Mouse (Mus musculus) forebrain, postnatal 0 days (tissue): ENCODE results near the gene Vps37c. TPM values are rescaled to one million over a fixed set of nuclear protein-coding genes. Genes with fewer than 3 reads are reported as not detected.

Source experiments
- ATAC-seq: fragments of 200-750 bp; cut with Nextera tagmentation; 2 replicates; pipeline ENCODE4 v1.8.0; 2017; ENCODE audit warnings: mild to moderate bottlenecking, moderate library complexity
- DNase-seq: peaks from one replicate; pipeline ENCODE4 v3.0.0-alpha.2; 2015
- H3K27ac ChIP-seq: fragments of 300-500 bp; sonication (generic); 2 replicates; pipeline ENCODE4 v1.5.1; 2014; ENCODE audit warnings: low read depth, mild to moderate bottlenecking, antibody characterized with exemption, low read length, moderate library complexity, mixed read lengths
- H3K27me3 ChIP-seq: fragments of 300-500 bp; sonication (generic); 2 replicates; pipeline ENCODE4 v1.6.1; 2014; ENCODE audit warnings: mild to moderate bottlenecking, low read length, mixed read lengths; ENCODE audit not compliant: insufficient read depth
- H3K36me3 ChIP-seq: fragments of 300-500 bp; sonication (generic); 2 replicates; pipeline ENCODE4 v1.6.1; 2014; ENCODE audit warnings: mild to moderate bottlenecking, moderate library complexity; ENCODE audit not compliant: insufficient read depth
- H3K4me1 ChIP-seq: fragments of 300-500 bp; sonication (generic); 2 replicates; pipeline ENCODE4 v1.6.1; 2014; ENCODE audit warnings: antibody characterized with exemption; ENCODE audit not compliant: insufficient read depth
- H3K4me2 ChIP-seq: fragments of 300-500 bp; sonication (generic); 2 replicates; pipeline ENCODE4 v1.6.1; 2014; ENCODE audit warnings: low read depth, mild to moderate bottlenecking, moderate library complexity
- H3K4me3 ChIP-seq: fragments of 300-500 bp; sonication (generic); 2 replicates; pipeline ENCODE4 v1.5.1; 2014; ENCODE audit warnings: low read depth, low read length, mixed read lengths
- H3K9ac ChIP-seq: fragments of 300-500 bp; sonication (generic); 2 replicates; pipeline ENCODE4 v1.6.1; 2014; ENCODE audit warnings: mild to moderate bottlenecking
- H3K9me3 ChIP-seq: fragments of 300-500 bp; sonication (generic); 2 replicates; pipeline ENCODE4 v1.6.1; 2016; ENCODE audit warnings: low read length
- CTCF ChIP-seq: sonication (generic); IDR thresholded peaks from 2 replicates; pipeline ENCODE4 v1.5.1; 2016; ENCODE audit warnings: antibody characterized with exemption, control low read depth, low read depth
- WGBS: fragments of 180-500 bp; shearing (Covaris S2); extraction: QIAGEN DNeasy Blood & Tissue Kit; methylation state at CpG from one replicate; pipeline ENCODE4 v1.1.7; 2014; 5-methylcytosine and 5-hydroxymethylcytosine counted together
- polyA plus RNA-seq: library from polyadenylated mRNA; unstranded; fragments of >200 nt; fragmentation: Nextera tagmentation; extraction: Ambion mirVana; gene quantifications from 2 replicates; pipeline ENCODE4 v1.2.1, GENCODE M21; 2015
- total RNA-seq: library from RNA; depleted of rRNA; stranded (reverse); fragments of >200 nt; gene quantifications from 2 replicates; pipeline ENCODE4 v1.2.3, GENCODE M21; 2014

The Vps37c gene
- total and polyA plus RNA-seq, 2 experiments from 2014 or later: 29.0 to 34.5 TPM

DNA sequence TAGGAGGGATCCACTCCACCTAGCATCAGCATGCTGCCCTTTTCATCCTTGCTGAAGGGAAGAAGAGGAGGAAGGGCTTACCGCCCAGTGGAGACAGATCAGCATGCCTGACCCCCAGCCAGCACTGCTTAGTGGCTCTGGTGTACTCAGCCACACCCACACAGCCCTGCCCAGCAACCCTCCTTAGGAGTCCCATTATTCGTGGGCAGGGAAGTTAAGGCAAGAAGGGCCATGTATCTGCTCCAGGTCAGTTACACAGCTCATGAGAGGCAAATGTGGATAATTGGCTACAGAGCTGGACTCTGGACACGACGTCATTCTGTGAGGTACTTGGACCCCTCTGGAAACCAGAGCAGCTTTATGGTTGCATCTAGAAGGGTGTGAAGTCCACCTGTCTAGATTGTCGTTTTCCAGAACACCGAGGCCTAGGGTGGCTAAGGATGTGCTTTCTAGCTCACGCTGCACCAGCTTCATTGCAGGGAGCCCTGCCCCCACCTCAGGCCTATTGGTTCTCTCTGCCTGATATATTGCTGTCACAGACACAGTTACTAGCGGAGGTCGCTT lies 16.6 kb upstream of the Vps37c start:
- Histone ChIP-seq H3K27ac (no peak overlapping the region), H3K4me2 (no peak overlapping the region), H3K27me3 (no peaks in the 10 kb centered on the region), H3K4me3 (no peak overlapping the region), H3K9ac (no peak overlapping the region), H3K36me3 (no peaks in the 10 kb centered on the region), H3K9me3 (no peaks in the 10 kb centered on the region), H3K4me1 (no peaks in the 10 kb centered on the region)
- no peak for DNase-seq
- 73% methylated on average over 9 of the region's 9 CpGs for WGBS
- no peak for TF ChIP-seq CTCF
- ATAC-seq: no peak

DNA sequence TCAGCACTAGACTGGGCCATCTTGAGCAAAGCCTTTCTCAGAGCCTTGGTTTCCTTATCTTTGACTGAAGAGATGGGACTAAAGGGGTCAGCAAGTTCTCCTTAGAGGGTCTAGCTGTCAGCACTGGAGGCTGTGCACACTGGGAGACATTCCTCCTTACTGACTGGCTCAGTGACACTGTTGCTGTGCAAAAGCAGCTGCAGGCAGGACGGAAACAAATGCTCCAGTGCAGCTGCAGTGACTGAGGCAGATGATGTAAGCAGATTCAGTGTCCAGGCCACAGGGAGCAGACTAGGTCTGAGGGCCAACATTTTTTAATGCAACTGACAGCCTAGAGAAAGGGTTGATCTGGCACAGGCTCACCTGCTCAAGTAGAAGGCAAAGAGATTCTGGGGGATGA lies 15.3 kb upstream of the Vps37c start:
- Histone ChIP-seq H3K9ac (no peak overlapping the region), H3K4me1 (no peaks in the 10 kb centered on the region), H3K4me2 (no peak overlapping the region), H3K27ac (no peak overlapping the region), H3K27me3 (no peaks in the 10 kb centered on the region), H3K9me3 (no peaks in the 10 kb centered on the region), H3K4me3 (no peak overlapping the region), H3K36me3 (no peaks in the 10 kb centered on the region)
- WGBS: 22% methylated on average over 1 of the region's 1 CpGs
- no peak for TF ChIP-seq CTCF
- no peak for ATAC-seq
- no peak for DNase-seq

DNA sequence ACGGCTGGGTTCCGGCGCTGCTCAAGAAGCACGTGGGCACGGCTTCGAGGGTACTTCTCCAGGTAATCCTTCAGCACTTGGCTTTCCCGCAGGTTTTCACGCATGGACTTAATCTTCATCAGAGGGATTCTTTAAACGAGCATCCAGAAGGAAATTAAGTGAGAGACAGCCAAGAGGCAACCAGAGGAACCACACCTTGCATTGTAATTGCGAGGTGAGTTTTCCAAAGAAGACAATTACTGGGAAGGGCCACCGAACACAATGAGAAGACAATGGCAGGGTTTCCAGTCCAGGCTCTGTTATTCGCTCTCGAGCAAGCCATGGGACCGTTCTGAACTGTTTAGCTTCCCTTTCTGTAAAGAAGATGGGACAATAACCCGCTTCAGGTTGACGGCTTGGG lies 11.9 kb upstream of the Vps37c start:
- no peak overlapping the region for H3K9ac ChIP-seq
- H3K36me3 ChIP-seq: no peaks in the 10 kb centered on the region
- no peak overlapping the region for H3K4me3 ChIP-seq
- no peaks in the 10 kb centered on the region for H3K27me3 ChIP-seq
- DNase-seq (no peak), ATAC-seq (no peak)
- no peak overlapping the region for H3K27ac ChIP-seq
- 79% methylated on average over 16 of the region's 16 CpGs for WGBS
- TF ChIP-seq CTCF: no peak
- H3K4me2 ChIP-seq: no peak overlapping the region
- H3K9me3 ChIP-seq: no peaks in the 10 kb centered on the region
- peaks cover 4% of the 10 kb centered on the region; the same call in 1 of the 2 replicates for H3K4me1 ChIP-seq

- TF ChIP-seq CTCF: peak; percentile 91
- peaks cover 4% of the 10 kb centered on the region; the same call in 1 of the 2 replicates for H3K4me1 ChIP-seq
- DNase-seq (peak; percentile 89), ATAC-seq (peak; percentile 44)
- no peak within 1 kb of the TSS for H3K4me3 ChIP-seq
- no peaks in the 10 kb centered on the region for H3K27me3 ChIP-seq
- no peak within 1 kb of the TSS for H3K9ac ChIP-seq
- H3K9me3 ChIP-seq: no peaks in the 10 kb centered on the region
- no peak within 1 kb of the TSS for H3K4me2 ChIP-seq
- H3K27ac ChIP-seq: no peak within 1 kb of the TSS
- no peaks in the 10 kb centered on the region for H3K36me3 ChIP-seq
- WGBS: 33% methylated on average over 6 of the region's 6 CpGs
Observed at GRCm38 (mm10) chr19:10677915-10678771, 10.4 kb upstream of the Vps37c start, which contains the start of gene Pga5. TSS of gene Pga5 (minus strand) at chr19:10678071.

DNA sequence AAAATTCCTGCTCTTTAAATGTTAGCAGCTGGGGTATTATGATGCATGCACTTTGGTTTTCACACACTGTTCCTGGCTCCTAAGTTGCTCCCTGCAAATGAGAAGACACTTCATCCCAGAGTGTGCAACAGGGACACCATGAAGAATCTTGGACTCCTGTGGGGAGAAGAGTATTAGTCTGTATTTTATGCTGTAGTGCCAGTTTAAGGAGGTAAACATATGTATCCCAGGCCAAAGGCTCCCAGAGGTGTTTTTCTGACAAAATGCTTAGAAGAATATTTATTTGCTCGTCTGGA lies 9.8 kb upstream of the Vps37c start:
- no peak for DNase-seq
- Histone ChIP-seq H3K27me3 (no peaks in the 10 kb centered on the region), H3K4me2 (no peak overlapping the region), H3K9me3 (no peaks in the 10 kb centered on the region), H3K4me3 (no peak overlapping the region), H3K27ac (no peak overlapping the region), H3K36me3 (no peaks in the 10 kb centered on the region), H3K4me1 (peaks cover 4% of the 10 kb centered on the region; the same call in 1 of the 2 replicates), H3K9ac (no peak overlapping the region)
- TF ChIP-seq CTCF: no peak
- 51% methylated on average over 1 of the region's 1 CpGs for WGBS
- ATAC-seq: peak; percentile 67

GRCm38 (mm10) chr19:10681571-10681970 lies 7.0 kb upstream of the Vps37c start:
- Histone ChIP-seq H3K4me2 (no peak overlapping the region), H3K9ac (no peak overlapping the region), H3K4me1 (peaks cover 4% of the 10 kb centered on the region; the same call in 1 of the 2 replicates), H3K4me3 (no peak overlapping the region), H3K27ac (no peak overlapping the region), H3K36me3 (no peaks in the 10 kb centered on the region), H3K27me3 (no peaks in the 10 kb centered on the region), H3K9me3 (no peaks in the 10 kb centered on the region)
- DNase-seq: no peak
- WGBS: 60% methylated on average over 4 of the region's 4 CpGs
- no peak for ATAC-seq
- 0 out of 2 replicates have a peak, but pooled peaks have one; percentile 5 for TF ChIP-seq CTCF

DNA sequence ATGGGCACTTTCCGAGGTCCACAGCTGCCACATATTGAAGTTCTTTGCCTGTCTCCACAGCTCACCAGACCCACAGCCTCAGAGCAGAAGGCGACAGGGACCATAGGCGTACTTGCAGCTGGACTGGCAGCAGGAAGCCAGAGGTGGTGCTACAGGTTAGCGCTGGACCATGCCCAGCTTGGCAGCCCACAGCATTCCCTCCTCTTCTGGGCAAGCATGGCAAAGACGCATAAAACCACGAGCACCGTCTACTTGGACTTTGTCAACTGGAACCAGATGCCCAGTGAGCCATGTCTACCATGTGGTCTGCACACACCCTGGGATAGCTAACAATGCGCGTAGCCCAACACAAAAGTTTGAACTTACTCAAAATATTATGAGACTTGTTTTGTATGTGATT lies 3.5 kb upstream of the Vps37c start:
- DNase-seq (no peak), ATAC-seq (no peak)
- Histone ChIP-seq H3K4me1 (0 out of 2 replicates have a peak, but pooled peaks cover 3% of the 10 kb centered on the region), H3K27ac (no peak overlapping the region), H3K27me3 (no peaks in the 10 kb centered on the region), H3K4me3 (no peak overlapping the region), H3K36me3 (no peaks in the 10 kb centered on the region), H3K9ac (no peak overlapping the region), H3K9me3 (no peaks in the 10 kb centered on the region), H3K4me2 (no peak overlapping the region)
- WGBS: 92% methylated on average over 9 of the region's 9 CpGs
- TF ChIP-seq CTCF: no peak
